9 mouse cellular contexts compared by ENCODE assay signal in the genomic region with DNA sequence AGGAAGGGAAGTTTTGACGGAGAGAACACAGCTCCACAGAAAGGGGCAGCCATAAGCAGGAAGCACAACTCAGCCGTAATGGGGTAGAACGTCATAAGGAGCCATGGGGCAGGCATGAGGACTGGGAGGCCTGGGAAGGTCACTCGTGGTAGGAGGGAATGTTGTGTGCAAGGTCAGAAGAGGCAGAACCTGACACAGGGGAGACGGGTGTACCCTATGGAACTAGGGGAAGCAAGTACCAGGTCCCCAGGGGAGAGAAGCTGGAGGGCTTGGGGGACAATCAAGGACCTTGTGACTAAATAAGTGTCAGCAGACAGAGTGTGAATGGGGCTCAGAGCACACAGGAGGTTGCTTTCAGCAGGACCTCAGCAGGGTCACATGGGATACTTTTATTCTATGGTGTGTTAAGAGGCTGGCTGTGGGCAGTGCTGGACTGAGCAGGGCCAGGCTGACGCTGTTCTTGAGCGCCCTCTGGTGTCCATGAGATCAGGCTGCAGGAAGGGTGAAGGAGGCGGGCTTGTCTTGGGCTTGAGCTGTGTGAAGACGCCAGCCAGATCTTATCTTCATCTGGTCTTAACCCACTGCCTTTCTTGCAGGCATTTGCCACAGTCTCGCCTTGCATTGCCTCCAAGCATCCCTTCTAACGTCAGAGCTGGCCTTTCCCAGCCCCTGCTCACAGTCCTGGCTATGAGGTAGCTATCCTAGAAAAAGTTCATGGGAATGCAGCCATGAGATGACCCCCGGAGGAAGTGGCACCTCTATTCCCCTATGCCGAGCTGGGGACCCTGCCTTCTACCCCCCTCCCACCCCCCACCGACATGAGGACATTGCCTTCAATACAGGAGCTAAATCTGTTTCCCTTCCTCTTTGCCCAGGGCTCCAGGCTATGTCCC. TPM values are rescaled to one million over a fixed set of nuclear protein-coding genes. Genes with fewer than 3 reads are reported as not detected.
A peak's percentile ranks its signal among the peaks of the same experiment; 100 is the strongest.
DNase-seq lines count a peak whose midpoint lies in the region; ATAC-seq and TF ChIP-seq lines count a peak whose summit lies in the region.
"Had no signal": no experiment of that assay in that cellular context is flagged by ENCODE, and none has a peak within 500 bp of the region (broad histone marks: within the 10 kb centered on the region; RNA-seq: fewer than 3 reads in every experiment).

No protein-coding gene starts in this region.

- TF ChIP-seq CTCF in kidney, postnatal 0 days (IDR thresholded peaks at IDR 0.05; ENCODE audit: low read depth), result peak; percentile 95
- peak; percentile 92 for TF ChIP-seq CTCF in stomach, postnatal 0 days (IDR thresholded peaks at IDR 0.05; ENCODE audit: low read depth)

- H3K9me3 ChIP-seq in embryonic facial prominence, embryonic 10.5 days, result no peaks in the 10 kb centered on the region
- no peaks in the 10 kb centered on the region for H3K9me3 ChIP-seq in heart, embryonic 11.5 days (replicated peaks; ENCODE audit: control insufficient read depth, low read length)
- H3K9me3 ChIP-seq in kidney, postnatal 0 days (replicated peaks; ENCODE audit: low read length), result no peaks in the 10 kb centered on the region
- H3K9me3 ChIP-seq in liver, embryonic 11.5 days (ENCODE audit: control insufficient read depth, low read length), result no peaks in the 10 kb centered on the region
- no peaks in the 10 kb centered on the region for H3K9me3 ChIP-seq in stomach, postnatal 0 days (ENCODE audit: control insufficient read depth, low read length)

- no peak overlapping the region for H3K4me2 ChIP-seq in heart, embryonic 11.5 days
- H3K4me2 ChIP-seq in kidney, postnatal 0 days (ENCODE audit: low read length), result no peak overlapping the region
- no peak overlapping the region for H3K4me2 ChIP-seq in liver, embryonic 11.5 days
- no peak overlapping the region for H3K4me2 ChIP-seq in stomach, postnatal 0 days (replicated peaks; ENCODE audit: low read depth)

- H3K4me3 ChIP-seq in embryonic facial prominence, embryonic 10.5 days, result no peak overlapping the region
- H3K4me3 ChIP-seq in heart, embryonic 11.5 days (ENCODE audit: low read depth, low read length), result no peak overlapping the region
- no peak overlapping the region for H3K4me3 ChIP-seq in kidney, postnatal 0 days (replicated peaks; ENCODE audit: low read depth, low read length)
- no peak overlapping the region for H3K4me3 ChIP-seq in liver, embryonic 11.5 days (ENCODE audit: low read depth, low read length)
- H3K4me3 ChIP-seq in stomach, postnatal 0 days (ENCODE audit: low read depth, low read length), result no peak overlapping the region
- H3K4me3 ChIP-seq: erythroblast, embryonic 14.5 days had no signal

- H3K4me1 ChIP-seq in embryonic facial prominence, embryonic 10.5 days, result no peaks in the 10 kb centered on the region
- H3K4me1 ChIP-seq in heart, embryonic 11.5 days (ENCODE audit: control insufficient read depth, insufficient read depth, low read length), result no peaks in the 10 kb centered on the region
- H3K4me1 ChIP-seq in kidney, postnatal 0 days (replicated peaks; ENCODE audit: insufficient read depth, low read length), result no peaks in the 10 kb centered on the region
- H3K4me1 ChIP-seq in liver, embryonic 11.5 days (replicated peaks; ENCODE audit: control insufficient read depth, insufficient read depth, low read length), result no peaks in the 10 kb centered on the region
- H3K4me1 ChIP-seq in stomach, postnatal 0 days (replicated peaks; ENCODE audit: control insufficient read depth, insufficient read depth), result no peaks in the 10 kb centered on the region

- TF ChIP-seq EP300 in stomach, postnatal 0 days (optimal IDR thresholded peaks at IDR 0.05), result no peak

- no peaks in the 10 kb centered on the region for H3K36me3 ChIP-seq in embryonic facial prominence, embryonic 10.5 days (replicated peaks)
- H3K36me3 ChIP-seq in heart, embryonic 11.5 days (ENCODE audit: control insufficient read depth, insufficient read depth, low read length), result no peaks in the 10 kb centered on the region
- no peaks in the 10 kb centered on the region for H3K36me3 ChIP-seq in kidney, postnatal 0 days (ENCODE audit: insufficient read depth, low read length)
- no peaks in the 10 kb centered on the region for H3K36me3 ChIP-seq in liver, embryonic 11.5 days (ENCODE audit: control insufficient read depth, insufficient read depth, low read length)
- H3K36me3 ChIP-seq in stomach, postnatal 0 days (ENCODE audit: control insufficient read depth, insufficient read depth, low read length), result no peaks in the 10 kb centered on the region

- 34% methylated on average over 14 of the region's 14 CpGs for WGBS in embryonic facial prominence, embryonic 10.5 days
- 27% methylated on average over 14 of the region's 14 CpGs for WGBS in heart, embryonic 11.5 days (ENCODE audit: insufficient replicate concordance)
- 29% methylated on average over 14 of the region's 14 CpGs for WGBS in kidney, postnatal 0 days
- WGBS in liver, embryonic 11.5 days, result 27% methylated on average over 14 of the region's 14 CpGs
- 24% methylated on average over 14 of the region's 14 CpGs for WGBS in stomach, postnatal 0 days

- peak; percentile 64; the same call in 1 of the 2 replicates for ATAC-seq in heart, embryonic 11.5 days (replicated peaks; ENCODE audit: insufficient number of reproducible peaks, low FRiP score, low TSS enrichment)
- peak; percentile 89 for ATAC-seq in kidney, postnatal 0 days (replicated peaks; ENCODE audit: low FRiP score, low read depth)
- peak; percentile 75; the same call in 1 of the 2 replicates for ATAC-seq in liver, embryonic 11.5 days (replicated peaks; ENCODE audit: low FRiP score)
- ATAC-seq in monocyte, adult 5-6 weeks (replicated peaks; ENCODE audit: insufficient number of reproducible peaks, low FRiP score, low TSS enrichment, poor library complexity, severe bottlenecking), result peak; percentile 70
- ATAC-seq in stomach, postnatal 0 days (ENCODE audit: low FRiP score, low TSS enrichment), result peak; percentile 82

- no peak overlapping the region for H3K9ac ChIP-seq in heart, embryonic 11.5 days (ENCODE audit: low read depth, low read length)
- H3K9ac ChIP-seq in kidney, postnatal 0 days (ENCODE audit: low read depth, low read length), result no peak overlapping the region
- H3K9ac ChIP-seq in liver, embryonic 11.5 days (ENCODE audit: low read depth, low read length), result no peak overlapping the region
- no peak overlapping the region for H3K9ac ChIP-seq in stomach, postnatal 0 days (ENCODE audit: low read length)

- no peak overlapping the region for H3K27ac ChIP-seq in embryonic facial prominence, embryonic 10.5 days (replicated peaks)
- H3K27ac ChIP-seq in heart, embryonic 11.5 days (ENCODE audit: low read depth, low read length), result no peak overlapping the region
- no peak overlapping the region for H3K27ac ChIP-seq in kidney, postnatal 0 days
- no peak overlapping the region for H3K27ac ChIP-seq in liver, embryonic 11.5 days (ENCODE audit: low read depth, low read length)
- no peak overlapping the region for H3K27ac ChIP-seq in stomach, postnatal 0 days (replicated peaks)

- H3K27me3 ChIP-seq in embryonic facial prominence, embryonic 10.5 days (replicated peaks; ENCODE audit: low read depth, poor library complexity, severe bottlenecking), result no peaks in the 10 kb centered on the region
- H3K27me3 ChIP-seq in heart, embryonic 11.5 days (ENCODE audit: control insufficient read depth, insufficient read depth, low read length), result peaks cover 4% of the 10 kb centered on the region; the same call in 1 of the 2 replicates
- H3K27me3 ChIP-seq in kidney, postnatal 0 days (ENCODE audit: insufficient read depth, low read length), result no peaks in the 10 kb centered on the region
- no peaks in the 10 kb centered on the region for H3K27me3 ChIP-seq in liver, embryonic 11.5 days (replicated peaks; ENCODE audit: control insufficient read depth, insufficient read depth, low read length)
- no peaks in the 10 kb centered on the region for H3K27me3 ChIP-seq in stomach, postnatal 0 days (ENCODE audit: control insufficient read depth, insufficient read depth, low read length)

- DNase-seq in A20 (ENCODE audit: low read depth, low spot score), result peak; percentile 84
- DNase-seq in adrenal gland, postnatal 10 days, result peak; percentile 79
- peak; percentile 81 for DNase-seq in embryonic facial prominence, embryonic 10.5 days (ENCODE audit: low spot score)
- peak; percentile 87 for DNase-seq in kidney, postnatal 0 days (ENCODE audit: low spot score)
- peak; percentile 54 for DNase-seq in liver, embryonic 11.5 days (ENCODE audit: low spot score)
- DNase-seq in stomach, postnatal 0 days (ENCODE audit: low spot score), result peak; percentile 75

RNA-seq across cellular contexts. Expression of a gene that starts 13.7 kb away (rescaled TPM):
- total RNA-seq in adrenal gland, postnatal 10 days (2021), result not detected
- not detected in 2 replicates for polyA plus RNA-seq in embryonic facial prominence, embryonic 10.5 days (2016; fragmentation: Nextera tagmentation; extraction: Ambion mirVana)
- not detected in 2 replicates for polyA plus RNA-seq in heart, embryonic 11.5 days (2014; fragmentation: Nextera tagmentation; extraction: Ambion mirVana)
- polyA plus RNA-seq in kidney, postnatal 0 days (2015; fragmentation: Nextera tagmentation; extraction: Ambion mirVana), result not detected in 2 replicates
- polyA plus RNA-seq in liver, embryonic 11.5 days (2014; fragmentation: Nextera tagmentation; extraction: Ambion mirVana), result not detected in 2 replicates
- total RNA-seq in monocyte, adult 5-6 weeks (2017), result not detected in 3 replicates
- not detected in 2 replicates for polyA plus RNA-seq in stomach, postnatal 0 days (2015; fragmentation: Nextera tagmentation; extraction: Ambion mirVana)
- polyA plus RNA-seq: erythroblast, embryonic 14.5 days had no signal

RNA-seq across cellular contexts. Expression of a gene that starts 30.7 kb away (rescaled TPM):
- total RNA-seq in adrenal gland, postnatal 10 days (2021), result not detected
- not detected in 2 replicates for polyA plus RNA-seq in embryonic facial prominence, embryonic 10.5 days (2016; fragmentation: Nextera tagmentation; extraction: Ambion mirVana)
- not detected in 2 replicates for polyA plus RNA-seq in heart, embryonic 11.5 days (2014; fragmentation: Nextera tagmentation; extraction: Ambion mirVana)
- 0.18 and 0.75 TPM in 2 replicates for polyA plus RNA-seq in kidney, postnatal 0 days (2015; fragmentation: Nextera tagmentation; extraction: Ambion mirVana)
- polyA plus RNA-seq in liver, embryonic 11.5 days (2014; fragmentation: Nextera tagmentation; extraction: Ambion mirVana), result not detected in 2 replicates
- not detected in 3 replicates for total RNA-seq in monocyte, adult 5-6 weeks (2017)
- not detected in 2 replicates for polyA plus RNA-seq in stomach, postnatal 0 days (2015; fragmentation: Nextera tagmentation; extraction: Ambion mirVana)
- polyA plus RNA-seq: erythroblast, embryonic 14.5 days had no signal

RNA-seq across cellular contexts. Expression of a gene that starts 38.8 kb away (rescaled TPM):
- total RNA-seq in adrenal gland, postnatal 10 days (2021), result under 1 TPM; 0.21 to 0.24 TPM
- polyA plus RNA-seq in embryonic facial prominence, embryonic 10.5 days (2016; fragmentation: Nextera tagmentation; extraction: Ambion mirVana), result not detected in 2 replicates
- not detected in 2 replicates for polyA plus RNA-seq in heart, embryonic 11.5 days (2014; fragmentation: Nextera tagmentation; extraction: Ambion mirVana)
- not detected in 2 replicates for polyA plus RNA-seq in kidney, postnatal 0 days (2015; fragmentation: Nextera tagmentation; extraction: Ambion mirVana)
- 0.18 TPM in 1 of 2 replicates, not detected in the other for polyA plus RNA-seq in liver, embryonic 11.5 days (2014; fragmentation: Nextera tagmentation; extraction: Ambion mirVana)
- total RNA-seq in monocyte, adult 5-6 weeks (2017), result not detected in 3 replicates
- not detected in 2 replicates for polyA plus RNA-seq in stomach, postnatal 0 days (2015; fragmentation: Nextera tagmentation; extraction: Ambion mirVana)
- polyA plus RNA-seq: erythroblast, embryonic 14.5 days had no signal

RNA-seq across cellular contexts. Expression of a gene that starts 46.7 kb away (rescaled TPM):
- total RNA-seq in adrenal gland, postnatal 10 days (2021), result not detected
- polyA plus RNA-seq in embryonic facial prominence, embryonic 10.5 days (2016; fragmentation: Nextera tagmentation; extraction: Ambion mirVana), result not detected in 2 replicates
- not detected in 2 replicates for polyA plus RNA-seq in heart, embryonic 11.5 days (2014; fragmentation: Nextera tagmentation; extraction: Ambion mirVana)
- not detected in 2 replicates for polyA plus RNA-seq in kidney, postnatal 0 days (2015; fragmentation: Nextera tagmentation; extraction: Ambion mirVana)
- polyA plus RNA-seq in liver, embryonic 11.5 days (2014; fragmentation: Nextera tagmentation; extraction: Ambion mirVana), result not detected in 2 replicates
- not detected in 3 replicates for total RNA-seq in monocyte, adult 5-6 weeks (2017)
- not detected in 2 replicates for polyA plus RNA-seq in stomach, postnatal 0 days (2015; fragmentation: Nextera tagmentation; extraction: Ambion mirVana)
- polyA plus RNA-seq: erythroblast, embryonic 14.5 days had no signal

RNA-seq across cellular contexts. Expression of a gene that starts 56.1 kb away (rescaled TPM):
- not detected for total RNA-seq in adrenal gland, postnatal 10 days (2021)
- polyA plus RNA-seq in embryonic facial prominence, embryonic 10.5 days (2016; fragmentation: Nextera tagmentation; extraction: Ambion mirVana), result not detected in 2 replicates
- not detected in 2 replicates for polyA plus RNA-seq in heart, embryonic 11.5 days (2014; fragmentation: Nextera tagmentation; extraction: Ambion mirVana)
- 0.39 and 0.47 TPM in 2 replicates for polyA plus RNA-seq in kidney, postnatal 0 days (2015; fragmentation: Nextera tagmentation; extraction: Ambion mirVana)
- polyA plus RNA-seq in liver, embryonic 11.5 days (2014; fragmentation: Nextera tagmentation; extraction: Ambion mirVana), result not detected in 2 replicates
- total RNA-seq in monocyte, adult 5-6 weeks (2017), result not detected in 3 replicates
- polyA plus RNA-seq in stomach, postnatal 0 days (2015; fragmentation: Nextera tagmentation; extraction: Ambion mirVana), result not detected in 2 replicates
- polyA plus RNA-seq: erythroblast, embryonic 14.5 days had no signal
